Comparison of ENCODE assay signal across 8 mouse cellular contexts in the genomic region with DNA sequence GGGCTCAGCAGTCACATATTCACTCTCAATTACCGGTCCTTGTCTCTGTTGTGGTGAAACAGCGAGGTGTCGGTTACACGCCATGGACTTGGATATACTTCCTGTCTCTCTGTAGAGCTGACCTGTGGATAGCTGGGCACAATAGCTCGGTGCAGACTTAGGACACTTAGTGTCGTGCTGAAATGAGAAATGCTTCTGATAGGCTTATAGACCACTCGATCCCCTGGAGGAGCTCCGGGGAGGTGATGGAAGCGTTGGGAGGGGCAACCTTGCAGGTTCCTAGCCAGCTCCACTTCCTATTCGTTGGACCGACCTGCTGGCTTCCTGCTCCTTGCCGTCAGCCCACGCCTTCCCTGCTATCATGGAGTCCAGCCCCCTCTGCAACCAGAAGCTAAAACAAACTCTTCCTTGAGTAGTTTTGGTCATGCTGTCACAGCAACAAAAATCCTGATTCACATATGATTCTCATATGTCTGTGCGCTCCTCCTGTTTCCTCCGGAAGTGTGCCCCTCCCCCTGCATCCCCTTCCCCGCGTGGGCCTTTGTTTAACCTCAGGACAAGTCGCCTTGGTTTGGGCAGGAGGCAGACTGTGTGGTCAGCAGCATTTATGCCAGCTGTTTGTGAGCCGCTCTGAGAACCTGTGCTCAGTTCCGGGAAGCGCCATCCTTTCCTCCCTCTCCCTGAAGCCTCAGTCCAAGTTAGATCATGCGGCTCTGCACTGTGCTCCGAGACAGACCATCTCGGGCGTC. TPM values are rescaled to one million over a fixed set of nuclear protein-coding genes. Genes with fewer than 3 reads are reported as not detected.
DNase-seq lines count a peak whose midpoint lies in the region; ATAC-seq lines count a peak whose summit lies in the region.

No protein-coding gene starts in this region.

- H3K27me3 ChIP-seq in heart, embryonic 10.5 days (ENCODE audit: insufficient read depth, poor library complexity, severe bottlenecking) = peaks cover 41% of the 10 kb centered on the region
- H3K27me3 ChIP-seq in liver, embryonic 13.5 days = peaks cover 26% of the 10 kb centered on the region

- H3K9me3 ChIP-seq in heart, embryonic 10.5 days = no peaks in the 10 kb centered on the region
- no peaks in the 10 kb centered on the region for H3K9me3 ChIP-seq in liver, embryonic 13.5 days (replicated peaks)

- DNase-seq in heart, embryonic 10.5 days (ENCODE audit: low spot score) = no peak
- no peak for DNase-seq in heart, adult 18-20 months
- DNase-seq in thymus, postnatal 14 days = peak; percentile 54
- DNase-seq in thymus, postnatal 4 days = no peak
- DNase-seq in liver, embryonic 13.5 days = no peak
- no peak for DNase-seq in urinary bladder, postnatal 4 days (ENCODE audit: low spot score in 2 of 2)
- no peak for DNase-seq in cerebellum, postnatal 14 days
- DNase-seq in spleen, postnatal 36 days (ENCODE audit: low spot score in 2 of 2) = no peak

- H3K4me2 ChIP-seq in liver, embryonic 13.5 days = peak overlapping the region; percentile 47

- WGBS in heart, embryonic 10.5 days = 35% methylated on average over 25 of the region's 25 CpGs
- 18% methylated on average over 25 of the region's 25 CpGs for WGBS in liver, embryonic 13.5 days (ENCODE audit: insufficient replicate concordance)

- H3K4me1 ChIP-seq in heart, embryonic 10.5 days = peaks cover 47% of the 10 kb centered on the region
- no peaks in the 10 kb centered on the region; the same call in 1 of the 2 replicates for H3K4me1 ChIP-seq in liver, embryonic 13.5 days (replicated peaks)

- peak overlapping the region; percentile 45 for H3K4me3 ChIP-seq in heart, embryonic 10.5 days
- H3K4me3 ChIP-seq in liver, embryonic 13.5 days (replicated peaks) = peak overlapping the region; percentile 18

- H3K9ac ChIP-seq in liver, embryonic 13.5 days = no peak overlapping the region

- H3K36me3 ChIP-seq in heart, embryonic 10.5 days = no peaks in the 10 kb centered on the region
- no peaks in the 10 kb centered on the region for H3K36me3 ChIP-seq in liver, embryonic 13.5 days

- peak overlapping the region; percentile 79 for H3K27ac ChIP-seq in heart, embryonic 10.5 days
- H3K27ac ChIP-seq in liver, embryonic 13.5 days = no peak overlapping the region

- no peak for ATAC-seq in liver, embryonic 13.5 days (ENCODE audit: low read depth)

RNA-seq across cellular contexts. Expression of a gene that starts 11.8 kb away (rescaled TPM):
- 0.49 and 0.67 TPM in 2 replicates for polyA plus RNA-seq in heart, embryonic 10.5 days (2016; fragmentation: Nextera tagmentation; extraction: Ambion mirVana)
- total RNA-seq in heart, adult 18-20 months (2021) = not detected
- polyA plus RNA-seq in liver, embryonic 13.5 days (2015; fragmentation: Nextera tagmentation; extraction: Ambion mirVana) = not detected in 2 replicates
